Mouse (Mus musculus) ES-E14 (cell line): ENCODE measurements around the gene Gm10282.

Source experiments
- MAFK ChIP-seq: IDR thresholded peaks from 2 replicates; pipeline ENCODE4 v1.6.1; 2014; ENCODE audit warnings: mild to moderate bottlenecking, low read depth, low read length, inconsistent platforms; ENCODE audit not compliant: insufficient read depth
- ZC3H11A ChIP-seq: IDR thresholded peaks from 2 replicates; pipeline ENCODE4 v1.6.1; 2012; ENCODE audit warnings: low read depth, mild to moderate bottlenecking, inconsistent platforms, low read length, borderline replicate concordance

- no peak for TF ChIP-seq MAFK
- TF ChIP-seq ZC3H11A, result no peak
Measured at GRCm38 (mm10) chr8:72354272-72354671, 49.2 kb upstream of the Gm10282 start.
